Mouse (Mus musculus): ENCODE data around the gene Slc25a36. TPM values are rescaled to one million over a fixed set of nuclear protein-coding genes. Genes with fewer than 3 reads are reported as not detected.

The Slc25a36 gene
- polyA plus RNA-seq, 1 experiment from 2014 or later, result 69.3 TPM

DNA sequence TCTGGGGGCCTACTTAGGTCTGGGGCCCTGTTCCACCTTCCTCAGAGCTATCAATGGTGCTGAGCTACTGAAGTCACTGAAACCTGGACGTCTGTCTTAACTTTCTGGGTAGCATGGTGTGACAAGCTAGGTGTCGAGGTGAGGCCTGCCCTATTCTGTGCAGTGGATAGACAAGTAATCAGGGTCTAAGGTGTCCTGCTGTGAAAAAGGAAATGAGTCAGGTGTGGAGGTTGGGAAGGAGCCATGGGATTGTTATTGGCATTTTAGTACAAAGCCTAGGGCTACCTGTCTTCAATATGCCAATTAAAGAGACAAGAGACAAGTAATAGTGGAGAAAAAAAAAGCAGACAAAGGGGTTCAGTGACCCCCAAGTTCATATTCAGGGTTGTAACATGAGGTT, 30.8 kb upstream of the Slc25a36 start:
- whole genome bisulfite sequencing, result 78% methylated on average over 2 of the region's 2 CpGs
- Histone ChIP-seq H3K27me3 (ENCODE audit: control insufficient read depth, insufficient read depth, low read depth, low read length) (no peaks in the 10 kb centered on the region), H3K36me3 (ENCODE audit: control insufficient read depth, insufficient read depth, low read length) (no peaks in the 10 kb centered on the region), H3K9ac (ENCODE audit: low read depth, low read length) (no peak overlapping the region), H3K9me3 (replicated peaks; ENCODE audit: control insufficient read depth, low read length, poor library complexity, severe bottlenecking) (no peaks in the 10 kb centered on the region), H3K4me2 (ENCODE audit: low read length) (no peak overlapping the region), H3K4me1 (ENCODE audit: control insufficient read depth, insufficient read depth, low read length) (no peaks in the 10 kb centered on the region), H3K27ac (ENCODE audit: low read length) (no peak overlapping the region), H3K4me3 (ENCODE audit: low read depth, low read length) (no peak overlapping the region)
- no peak for ATAC-seq

GRCm38 (mm10) chr9:97140145-97140932, 29.4 kb upstream of the Slc25a36 start:
- H3K27ac ChIP-seq (ENCODE audit: low read length), result no peak overlapping the region
- no peaks in the 10 kb centered on the region for H3K4me1 ChIP-seq (ENCODE audit: control insufficient read depth, insufficient read depth, low read length)
- no peak overlapping the region for H3K4me2 ChIP-seq (ENCODE audit: low read length)
- no peaks in the 10 kb centered on the region for H3K27me3 ChIP-seq (ENCODE audit: control insufficient read depth, insufficient read depth, low read depth, low read length)
- no peaks in the 10 kb centered on the region for H3K9me3 ChIP-seq (replicated peaks; ENCODE audit: control insufficient read depth, low read length, poor library complexity, severe bottlenecking)
- no peak overlapping the region for H3K9ac ChIP-seq (ENCODE audit: low read depth, low read length)
- 94% methylated on average over 10 of the region's 10 CpGs for WGBS
- no peak for ATAC-seq
- no peak overlapping the region for H3K4me3 ChIP-seq (ENCODE audit: low read depth, low read length)
- H3K36me3 ChIP-seq (ENCODE audit: control insufficient read depth, insufficient read depth, low read length), result no peaks in the 10 kb centered on the region

GRCm38 (mm10) chr9:97137678-97138077, 26.7 kb upstream of the Slc25a36 start:
- H3K9me3 ChIP-seq (replicated peaks; ENCODE audit: control insufficient read depth, low read length, poor library complexity, severe bottlenecking), result no peaks in the 10 kb centered on the region
- no peak overlapping the region for H3K9ac ChIP-seq (ENCODE audit: low read depth, low read length)
- H3K4me3 ChIP-seq (ENCODE audit: low read depth, low read length), result no peak overlapping the region
- H3K4me2 ChIP-seq (ENCODE audit: low read length), result no peak overlapping the region
- no peak for ATAC-seq
- H3K27ac ChIP-seq (ENCODE audit: low read length), result no peak overlapping the region
- no peaks in the 10 kb centered on the region for H3K4me1 ChIP-seq (ENCODE audit: control insufficient read depth, insufficient read depth, low read length)
- H3K27me3 ChIP-seq (ENCODE audit: control insufficient read depth, insufficient read depth, low read depth, low read length), result no peaks in the 10 kb centered on the region
- H3K36me3 ChIP-seq (ENCODE audit: control insufficient read depth, insufficient read depth, low read length), result no peaks in the 10 kb centered on the region
- WGBS, result 91% methylated on average over 4 of the region's 4 CpGs

DNA sequence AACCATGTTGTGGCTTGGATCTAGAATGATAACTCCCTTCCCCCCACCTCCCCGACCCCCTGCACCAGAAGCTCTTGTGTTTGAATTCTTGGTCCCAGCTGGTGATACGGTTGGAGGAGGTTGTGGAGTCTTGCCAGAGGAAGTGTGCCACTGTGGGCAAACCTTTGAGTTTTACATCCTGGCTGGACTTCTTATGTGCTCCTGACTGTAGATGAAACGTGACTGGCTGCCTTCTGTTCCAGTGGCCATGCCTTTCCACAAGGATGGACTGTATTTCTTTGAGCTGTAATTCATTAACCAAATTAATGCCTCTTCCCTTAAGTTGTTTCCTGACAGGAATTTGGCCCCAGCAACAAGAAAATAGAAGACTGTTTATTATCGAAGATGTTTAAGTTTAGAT, 26.2 kb upstream of the Slc25a36 start:
- H3K27ac ChIP-seq (ENCODE audit: low read length), result no peak overlapping the region
- H3K9ac ChIP-seq (ENCODE audit: low read depth, low read length), result no peak overlapping the region
- WGBS, result 88% methylated on average over 4 of the region's 4 CpGs
- H3K9me3 ChIP-seq (replicated peaks; ENCODE audit: control insufficient read depth, low read length, poor library complexity, severe bottlenecking), result no peaks in the 10 kb centered on the region
- H3K36me3 ChIP-seq (ENCODE audit: control insufficient read depth, insufficient read depth, low read length), result no peaks in the 10 kb centered on the region
- H3K4me1 ChIP-seq (ENCODE audit: control insufficient read depth, insufficient read depth, low read length), result no peaks in the 10 kb centered on the region
- ATAC-seq, result no peak
- no peak overlapping the region for H3K4me3 ChIP-seq (ENCODE audit: low read depth, low read length)
- H3K27me3 ChIP-seq (ENCODE audit: control insufficient read depth, insufficient read depth, low read depth, low read length), result no peaks in the 10 kb centered on the region
- H3K4me2 ChIP-seq (ENCODE audit: low read length), result no peak overlapping the region

GRCm38 (mm10) chr9:97135866-97136265, 24.9 kb upstream of the Slc25a36 start:
- Histone ChIP-seq H3K27ac (ENCODE audit: low read length) (no peak overlapping the region), H3K27me3 (ENCODE audit: control insufficient read depth, insufficient read depth, low read depth, low read length) (no peaks in the 10 kb centered on the region), H3K9ac (ENCODE audit: low read depth, low read length) (no peak overlapping the region), H3K4me2 (ENCODE audit: low read length) (no peak overlapping the region), H3K9me3 (replicated peaks; ENCODE audit: control insufficient read depth, low read length, poor library complexity, severe bottlenecking) (no peaks in the 10 kb centered on the region), H3K4me1 (ENCODE audit: control insufficient read depth, insufficient read depth, low read length) (no peaks in the 10 kb centered on the region), H3K36me3 (ENCODE audit: control insufficient read depth, insufficient read depth, low read length) (no peaks in the 10 kb centered on the region), H3K4me3 (ENCODE audit: low read depth, low read length) (no peak overlapping the region)
- ATAC-seq, result no peak
- WGBS, result 82% methylated on average over 4 of the region's 4 CpGs

- Histone ChIP-seq H3K4me2 (ENCODE audit: low read length) (no peak overlapping the region), H3K9ac (ENCODE audit: low read depth, low read length) (no peak overlapping the region), H3K4me1 (ENCODE audit: control insufficient read depth, insufficient read depth, low read length) (no peaks in the 10 kb centered on the region), H3K9me3 (replicated peaks; ENCODE audit: control insufficient read depth, low read length, poor library complexity, severe bottlenecking) (no peaks in the 10 kb centered on the region), H3K4me3 (ENCODE audit: low read depth, low read length) (no peak overlapping the region), H3K27me3 (ENCODE audit: control insufficient read depth, insufficient read depth, low read depth, low read length) (no peaks in the 10 kb centered on the region), H3K27ac (ENCODE audit: low read length) (no peak overlapping the region), H3K36me3 (ENCODE audit: control insufficient read depth, insufficient read depth, low read length) (no peaks in the 10 kb centered on the region)
- ATAC-seq, result no peak
- WGBS, result 64% methylated on average over 8 of the region's 8 CpGs
Measured at GRCm38 (mm10) chr9:97133178-97133577, 22.2 kb upstream of the Slc25a36 start.

GRCm38 (mm10) chr9:97130001-97130400, 19.0 kb upstream of the Slc25a36 start:
- no peak for ATAC-seq
- Histone ChIP-seq H3K4me3 (ENCODE audit: low read depth, low read length) (no peak overlapping the region), H3K27me3 (ENCODE audit: control insufficient read depth, insufficient read depth, low read depth, low read length) (no peaks in the 10 kb centered on the region), H3K4me1 (ENCODE audit: control insufficient read depth, insufficient read depth, low read length) (no peaks in the 10 kb centered on the region), H3K9ac (ENCODE audit: low read depth, low read length) (no peak overlapping the region), H3K36me3 (ENCODE audit: control insufficient read depth, insufficient read depth, low read length) (no peaks in the 10 kb centered on the region), H3K27ac (ENCODE audit: low read length) (no peak overlapping the region), H3K9me3 (replicated peaks; ENCODE audit: control insufficient read depth, low read length, poor library complexity, severe bottlenecking) (no peaks in the 10 kb centered on the region), H3K4me2 (ENCODE audit: low read length) (no peak overlapping the region)
- 93% methylated on average over 5 of the region's 5 CpGs for WGBS

- Histone ChIP-seq H3K4me3 (ENCODE audit: low read depth, low read length) (no peak overlapping the region), H3K27ac (ENCODE audit: low read length) (no peak overlapping the region), H3K9me3 (replicated peaks; ENCODE audit: control insufficient read depth, low read length, poor library complexity, severe bottlenecking) (no peaks in the 10 kb centered on the region), H3K9ac (ENCODE audit: low read depth, low read length) (no peak overlapping the region), H3K36me3 (ENCODE audit: control insufficient read depth, insufficient read depth, low read length) (no peaks in the 10 kb centered on the region), H3K4me2 (ENCODE audit: low read length) (no peak overlapping the region), H3K27me3 (ENCODE audit: control insufficient read depth, insufficient read depth, low read depth, low read length) (no peaks in the 10 kb centered on the region), H3K4me1 (ENCODE audit: control insufficient read depth, insufficient read depth, low read length) (no peaks in the 10 kb centered on the region)
- WGBS, result 73% methylated on average over 23 of the region's 23 CpGs
- no peak for ATAC-seq
Measured at GRCm38 (mm10) chr9:97123934-97124692, 13.2 kb upstream of the Slc25a36 start.

DNA sequence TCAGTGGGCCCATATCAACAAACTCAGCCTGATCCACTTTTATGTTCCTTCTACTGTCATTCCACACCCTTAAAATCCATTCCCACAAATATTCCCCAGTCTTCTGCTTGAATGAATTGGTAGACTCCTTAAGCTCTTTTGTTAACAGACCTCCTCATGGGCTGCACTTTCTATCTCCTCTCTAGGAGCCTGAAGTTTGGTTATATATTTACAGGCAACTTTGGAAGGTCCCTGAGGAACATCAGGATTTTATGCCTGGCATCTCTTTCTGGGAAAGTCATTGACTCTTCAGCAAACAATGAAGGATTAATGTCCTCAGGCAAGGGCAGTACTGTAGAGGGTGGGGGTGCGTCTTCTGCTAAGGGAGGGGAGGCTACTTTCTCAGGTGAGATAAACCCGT, 10.5 kb upstream of the Slc25a36 start:
- Histone ChIP-seq H3K4me1 (ENCODE audit: control insufficient read depth, insufficient read depth, low read length) (no peaks in the 10 kb centered on the region), H3K4me3 (ENCODE audit: low read depth, low read length) (no peak overlapping the region), H3K27me3 (ENCODE audit: control insufficient read depth, insufficient read depth, low read depth, low read length) (no peaks in the 10 kb centered on the region), H3K36me3 (ENCODE audit: control insufficient read depth, insufficient read depth, low read length) (no peaks in the 10 kb centered on the region), H3K27ac (ENCODE audit: low read length) (no peak overlapping the region), H3K4me2 (ENCODE audit: low read length) (no peak overlapping the region), H3K9me3 (replicated peaks; ENCODE audit: control insufficient read depth, low read length, poor library complexity, severe bottlenecking) (no peaks in the 10 kb centered on the region), H3K9ac (ENCODE audit: low read depth, low read length) (no peak overlapping the region)
- WGBS, result 85% methylated on average over 2 of the region's 2 CpGs
- ATAC-seq, result no peak

All from midbrain, embryonic 16.5 days (tissue).